Mouse (Mus musculus): ENCODE data around the gene Chrm3.

Chrm3 gene

GRCm38 (mm10) chr13:10235391-10236169, 125.1 kb downstream of the Chrm3 start:
- DNase-seq: peak; percentile 41

- no peak for DNase-seq
Measured at GRCm38 (mm10) chr13:10220403-10220802, 140.2 kb downstream of the Chrm3 start.

GRCm38 (mm10) chr13:10212112-10212511, 148.5 kb downstream of the Chrm3 start:
- no peak for DNase-seq

GRCm38 (mm10) chr13:10210522-10211244, 150.0 kb downstream of the Chrm3 start:
- DNase-seq: no peak

- DNase-seq: no peak
Measured at GRCm38 (mm10) chr13:10199206-10199956, 161.3 kb downstream of the Chrm3 start.

GRCm38 (mm10) chr13:10189829-10190228, 170.8 kb downstream of the Chrm3 start:
- no peak for DNase-seq

- no peak for DNase-seq
Measured at GRCm38 (mm10) chr13:10187926-10188325, 172.7 kb downstream of the Chrm3 start.

- no peak for DNase-seq
Measured at GRCm38 (mm10) chr13:10183837-10184236, 176.8 kb downstream of the Chrm3 start.

GRCm38 (mm10) chr13:10182756-10183155, 177.9 kb downstream of the Chrm3 start:
- no peak for DNase-seq

GRCm38 (mm10) chr13:10170529-10170928, 190.1 kb downstream of the Chrm3 start:
- DNase-seq: no peak

- DNase-seq: no peak
Measured at GRCm38 (mm10) chr13:10163354-10163753, 197.3 kb downstream of the Chrm3 start.

- DNase-seq: no peak
Measured at GRCm38 (mm10) chr13:10157496-10157895, 203.2 kb downstream of the Chrm3 start.

- DNase-seq: no peak
Measured at GRCm38 (mm10) chr13:10140573-10140972, 220.1 kb downstream of the Chrm3 start.

GRCm38 (mm10) chr13:10138878-10139277, 221.8 kb downstream of the Chrm3 start:
- DNase-seq: no peak

- no peak for DNase-seq
Measured at GRCm38 (mm10) chr13:10131064-10131463, 229.6 kb downstream of the Chrm3 start.

- DNase-seq: no peak
Measured at GRCm38 (mm10) chr13:10112211-10112610, 248.4 kb downstream of the Chrm3 start.

- DNase-seq: peak; percentile 56
Measured at GRCm38 (mm10) chr13:10109542-10109941, 251.1 kb downstream of the Chrm3 start.

GRCm38 (mm10) chr13:10107331-10107730, 253.3 kb downstream of the Chrm3 start:
- no peak for DNase-seq

- no peak for DNase-seq
Measured at GRCm38 (mm10) chr13:10090778-10091177, 269.9 kb downstream of the Chrm3 start.

- no peak for DNase-seq
Measured at GRCm38 (mm10) chr13:10086336-10086735, 274.3 kb downstream of the Chrm3 start.

- DNase-seq: peak; percentile 53
Measured at GRCm38 (mm10) chr13:10081896-10082426, 278.7 kb downstream of the Chrm3 start.

- DNase-seq: peak; percentile 19
Measured at GRCm38 (mm10) chr13:10071165-10071564, 289.5 kb downstream of the Chrm3 start.

- no peak for DNase-seq
Measured at GRCm38 (mm10) chr13:10068927-10069580, 291.6 kb downstream of the Chrm3 start.
